Mouse (Mus musculus) embryonic facial prominence, embryonic 12.5 days (tissue): ENCODE data around the gene Stra8. TPM values are rescaled to one million over a fixed set of nuclear protein-coding genes. Genes with fewer than 3 reads are reported as not detected.

ENCODE experiments used
- ATAC-seq: fragments of 200-750 bp; cut with Nextera tagmentation; 2 replicates; pipeline ENCODE4 v1.8.0; 2017; ENCODE audit not compliant: insufficient number of reproducible peaks, insufficient read depth, low FRiP score, low TSS enrichment
- H3K27ac ChIP-seq: fragments of 300-500 bp; sonication (generic); 2 replicates; pipeline ENCODE4 v1.5.1; 2016; ENCODE audit warnings: mild to moderate bottlenecking
- H3K27me3 ChIP-seq: fragments of 300-500 bp; sonication (generic); 2 replicates; pipeline ENCODE4 v1.6.1; 2016; ENCODE audit warnings: mild to moderate bottlenecking, moderate library complexity
- H3K36me3 ChIP-seq: fragments of 300-500 bp; sonication (generic); 2 replicates; pipeline ENCODE4 v1.6.1; 2016; ENCODE audit warnings: mild to moderate bottlenecking
- H3K4me1 ChIP-seq: fragments of 300-500 bp; sonication (generic); 2 replicates; pipeline ENCODE4 v1.6.1; 2016
- H3K4me2 ChIP-seq: fragments of 300-500 bp; sonication (generic); replicated peaks from 2 replicates; pipeline ENCODE4 v1.6.1; 2016; ENCODE audit warnings: mild to moderate bottlenecking, moderate library complexity
- H3K4me3 ChIP-seq: fragments of 300-500 bp; sonication (generic); 2 replicates; pipeline ENCODE4 v1.5.1; 2016; ENCODE audit warnings: mild to moderate bottlenecking
- H3K9ac ChIP-seq: fragments of 300-500 bp; sonication (generic); 2 replicates; pipeline ENCODE4 v1.6.1; 2016; ENCODE audit warnings: mild to moderate bottlenecking, moderate library complexity
- H3K9me3 ChIP-seq: fragments of 300-500 bp; sonication (generic); 2 replicates; pipeline ENCODE4 v1.6.1; 2016; ENCODE audit warnings: mild to moderate bottlenecking, moderate library complexity
- WGBS: fragments of 180-500 bp; shearing (Covaris S2); methylation state at CpG from one replicate; pipeline ENCODE4 v1.1.7; 2016; 5-methylcytosine and 5-hydroxymethylcytosine counted together
- polyA plus RNA-seq: library from polyadenylated mRNA; unstranded; fragments of >200 nt; fragmentation: Nextera tagmentation; extraction: Ambion mirVana; gene quantifications from 2 replicates; pipeline ENCODE4 v1.2.1, GENCODE M21; 2016

Gene Stra8
- polyA plus RNA-seq, 1 experiment from 2014 or later, result not detected

DNA sequence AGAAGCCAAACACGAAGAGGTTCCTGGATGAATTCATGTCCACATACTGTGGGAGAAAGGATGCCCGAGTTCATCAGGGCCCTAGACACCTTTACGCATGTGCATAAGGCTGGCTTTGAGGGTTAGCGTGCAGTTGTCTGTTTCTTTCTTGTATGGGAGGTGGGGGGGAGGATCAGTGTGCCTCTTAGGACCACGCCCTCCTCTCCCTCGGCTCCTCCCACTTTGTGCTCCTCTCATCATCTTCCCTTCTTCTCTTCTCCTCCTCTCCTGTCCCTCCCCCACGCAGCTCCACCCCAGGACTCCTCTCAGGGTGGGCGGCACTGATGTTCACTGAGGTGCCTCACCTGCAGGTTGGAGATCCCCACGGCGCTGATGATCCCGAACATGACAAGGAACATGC is 28.5 kb downstream of the Stra8 start:
- 12% methylated on average over 11 of the region's 11 CpGs for WGBS
- Histone ChIP-seq H3K4me2 (peak overlapping the region; percentile 44), H3K4me1 (peaks cover 14% of the 10 kb centered on the region; the same call in 1 of the 2 replicates), H3K9ac (no peak overlapping the region), H3K27me3 (peaks cover 11% of the 10 kb centered on the region; the same call in 1 of the 2 replicates), H3K4me3 (peak overlapping the region; percentile 25; the same call in 1 of the 2 replicates), H3K9me3 (no peaks in the 10 kb centered on the region), H3K36me3 (no peaks in the 10 kb centered on the region), H3K27ac (no peak overlapping the region)
- ATAC-seq, result 0 out of 2 replicates have a peak, but pooled peaks have one; percentile 25

- ATAC-seq, result no peak
- no peak overlapping the region for H3K4me2 ChIP-seq
- H3K27me3 ChIP-seq, result peaks cover 11% of the 10 kb centered on the region; the same call in 1 of the 2 replicates
- no peaks in the 10 kb centered on the region for H3K36me3 ChIP-seq
- WGBS, result 88% methylated on average over 7 of the region's 7 CpGs
- H3K9ac ChIP-seq, result no peak overlapping the region
- 0 out of 2 replicates have a peak, but pooled peaks cover 4% of the 10 kb centered on the region for H3K4me1 ChIP-seq
- H3K4me3 ChIP-seq, result no peak overlapping the region
- H3K27ac ChIP-seq, result no peak overlapping the region
- H3K9me3 ChIP-seq, result no peaks in the 10 kb centered on the region
These were observed 31.6 kb downstream of the Stra8 start for GRCm38 (mm10) chr6:34951518-34951917.

DNA sequence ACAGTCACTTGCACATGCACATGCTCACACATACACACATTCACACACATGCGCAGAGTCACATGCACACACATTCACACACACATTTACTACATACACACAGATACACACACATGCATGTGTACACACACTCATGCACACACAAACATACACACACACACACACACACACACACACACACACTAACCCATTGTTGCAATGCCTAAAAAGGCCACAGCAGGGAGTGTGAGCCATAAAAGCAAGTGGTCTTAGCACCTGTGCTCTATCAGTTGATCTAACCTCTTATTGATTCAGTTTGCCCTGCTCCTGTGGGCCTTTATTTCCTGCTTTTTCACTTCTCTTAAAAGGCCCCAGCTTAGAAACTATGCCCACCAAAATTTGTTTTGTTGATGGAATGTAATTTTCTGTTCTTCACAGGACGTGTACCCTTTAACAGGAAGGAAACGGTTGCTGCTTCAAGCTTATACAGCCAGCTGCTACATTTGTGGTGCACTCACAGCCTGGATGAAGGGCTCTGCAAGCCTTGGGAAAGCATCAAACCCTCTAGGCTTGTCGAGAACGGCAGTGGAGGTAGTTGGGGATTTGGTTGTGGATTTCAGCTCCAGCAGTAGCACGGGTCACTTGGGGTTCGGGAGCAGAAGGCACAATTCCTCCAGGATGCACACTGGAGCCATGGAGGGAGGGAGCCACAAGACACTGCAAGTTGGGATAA is 32.1 kb downstream of the Stra8 start:
- peaks cover 11% of the 10 kb centered on the region; the same call in 1 of the 2 replicates for H3K27me3 ChIP-seq
- ATAC-seq, result no peak
- no peaks in the 10 kb centered on the region for H3K36me3 ChIP-seq
- H3K27ac ChIP-seq, result no peak overlapping the region
- H3K4me1 ChIP-seq, result 0 out of 2 replicates have a peak, but pooled peaks cover 4% of the 10 kb centered on the region
- no peak overlapping the region for H3K9ac ChIP-seq
- no peak overlapping the region for H3K4me3 ChIP-seq
- 67% methylated on average over 7 of the region's 7 CpGs for WGBS
- no peak overlapping the region for H3K4me2 ChIP-seq
- no peaks in the 10 kb centered on the region for H3K9me3 ChIP-seq

- Histone ChIP-seq H3K27ac (no peak overlapping the region), H3K9ac (no peak overlapping the region), H3K4me2 (peak overlapping the region; percentile 12; the same call in 1 of the 2 replicates), H3K4me1 (no peaks in the 10 kb centered on the region), H3K4me3 (no peak overlapping the region), H3K27me3 (no peaks in the 10 kb centered on the region), H3K9me3 (no peaks in the 10 kb centered on the region), H3K36me3 (no peaks in the 10 kb centered on the region)
- peak; percentile 71 for ATAC-seq
- 49% methylated on average over 18 of the region's 18 CpGs for WGBS
These were observed 35.2 kb downstream of the Stra8 start for GRCm38 (mm10) chr6:34954926-34955861.

DNA sequence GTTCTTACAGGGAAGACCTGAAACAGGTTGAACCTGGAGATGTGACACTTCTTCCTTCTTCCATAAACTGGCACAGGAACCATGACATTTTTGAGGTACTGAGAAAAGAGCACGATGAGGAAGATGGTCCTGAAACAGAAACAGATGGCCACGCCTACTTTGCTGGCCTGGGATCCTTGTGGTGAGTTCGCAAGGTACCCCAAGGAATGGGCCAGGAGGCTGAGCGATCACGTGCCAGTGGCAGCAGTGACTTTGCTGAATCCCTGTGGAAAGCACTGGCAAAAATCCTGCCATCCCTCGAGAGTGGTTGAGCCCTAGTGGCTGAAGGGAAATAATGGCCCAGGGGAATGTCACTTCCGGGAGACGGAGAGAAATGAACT is 35.9 kb downstream of the Stra8 start:
- peak overlapping the region; percentile 12 for H3K4me2 ChIP-seq
- no peak overlapping the region for H3K27ac ChIP-seq
- H3K36me3 ChIP-seq, result no peaks in the 10 kb centered on the region
- H3K4me3 ChIP-seq, result no peak overlapping the region
- no peaks in the 10 kb centered on the region for H3K4me1 ChIP-seq
- H3K27me3 ChIP-seq, result no peaks in the 10 kb centered on the region
- H3K9me3 ChIP-seq, result no peaks in the 10 kb centered on the region
- ATAC-seq, result no peak
- WGBS, result 39% methylated on average over 8 of the region's 8 CpGs
- no peak overlapping the region for H3K9ac ChIP-seq

DNA sequence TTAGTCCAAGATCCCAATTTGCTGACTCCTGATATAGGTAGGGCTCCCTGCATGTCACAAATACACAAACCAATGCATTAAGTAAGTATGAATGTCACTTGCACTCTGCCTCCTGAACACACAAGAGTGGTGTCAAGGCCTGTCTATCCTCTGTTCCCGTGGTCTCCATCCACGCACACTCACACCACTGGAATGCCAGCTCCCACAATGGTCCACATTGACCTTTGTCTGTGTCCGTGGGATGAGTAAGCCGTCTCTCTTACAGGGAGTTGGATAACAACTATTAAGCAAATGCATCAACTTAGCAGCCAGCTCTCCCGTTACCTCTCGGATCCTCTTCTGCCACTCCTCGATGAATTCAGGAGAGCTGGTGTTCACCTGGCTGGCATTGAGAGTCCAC is 39.2 kb downstream of the Stra8 start:
- no peaks in the 10 kb centered on the region for H3K27me3 ChIP-seq
- H3K9ac ChIP-seq, result no peak overlapping the region
- no peak overlapping the region for H3K27ac ChIP-seq
- H3K4me2 ChIP-seq, result no peak overlapping the region
- ATAC-seq, result no peak
- H3K36me3 ChIP-seq, result no peaks in the 10 kb centered on the region
- H3K4me3 ChIP-seq, result no peak overlapping the region
- 91% methylated on average over 7 of the region's 7 CpGs for WGBS
- H3K9me3 ChIP-seq, result no peaks in the 10 kb centered on the region
- no peaks in the 10 kb centered on the region for H3K4me1 ChIP-seq

DNA sequence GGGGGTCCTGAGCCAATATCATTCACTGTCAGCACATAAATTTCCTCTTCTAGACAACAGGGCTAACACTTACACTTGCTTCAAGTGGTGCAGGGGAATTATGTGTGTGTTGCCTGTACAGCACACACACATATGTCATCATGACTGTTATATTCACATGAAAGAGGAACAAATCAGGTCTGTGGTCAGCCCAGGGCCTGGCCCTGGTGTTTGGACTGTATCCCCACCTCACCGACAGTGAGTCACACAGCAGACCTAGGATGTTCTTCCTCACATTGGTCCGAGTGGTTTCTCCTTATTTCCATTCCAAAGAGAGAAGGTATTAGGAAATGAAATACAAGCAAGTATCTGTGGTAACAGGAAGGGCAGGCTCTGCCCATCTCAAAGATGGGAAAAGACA is 44.6 kb downstream of the Stra8 start:
- no peak overlapping the region for H3K4me3 ChIP-seq
- H3K36me3 ChIP-seq, result no peaks in the 10 kb centered on the region
- no peak overlapping the region for H3K9ac ChIP-seq
- no peaks in the 10 kb centered on the region for H3K9me3 ChIP-seq
- H3K27ac ChIP-seq, result no peak overlapping the region
- 84% methylated on average over 2 of the region's 2 CpGs for whole genome bisulfite sequencing
- H3K4me2 ChIP-seq, result no peak overlapping the region
- no peak for ATAC-seq
- no peaks in the 10 kb centered on the region for H3K27me3 ChIP-seq
- H3K4me1 ChIP-seq, result no peaks in the 10 kb centered on the region

- no peak for ATAC-seq
- H3K36me3 ChIP-seq, result no peaks in the 10 kb centered on the region
- H3K9ac ChIP-seq, result no peak overlapping the region
- peaks cover 4% of the 10 kb centered on the region for H3K4me1 ChIP-seq
- WGBS, result 88% methylated on average over 6 of the region's 6 CpGs
- H3K4me3 ChIP-seq, result no peak overlapping the region
- H3K27me3 ChIP-seq, result no peaks in the 10 kb centered on the region
- no peak overlapping the region for H3K27ac ChIP-seq
- no peak overlapping the region for H3K4me2 ChIP-seq
- H3K9me3 ChIP-seq, result no peaks in the 10 kb centered on the region
These were observed 46.0 kb downstream of the Stra8 start for GRCm38 (mm10) chr6:34965819-34966539.

GRCm38 (mm10) chr6:34971181-34971580 is 51.2 kb downstream of the Stra8 start:
- Histone ChIP-seq H3K9ac (no peak overlapping the region), H3K4me3 (no peak overlapping the region), H3K4me1 (peaks cover 7% of the 10 kb centered on the region), H3K9me3 (no peaks in the 10 kb centered on the region), H3K36me3 (no peaks in the 10 kb centered on the region), H3K4me2 (no peak overlapping the region), H3K27me3 (no peaks in the 10 kb centered on the region), H3K27ac (no peak overlapping the region)
- no peak for ATAC-seq
- WGBS, result 12% methylated on average over 3 of the region's 3 CpGs

GRCm38 (mm10) chr6:34979291-34979690 is 59.3 kb downstream of the Stra8 start:
- H3K4me2 ChIP-seq, result no peak overlapping the region
- no peaks in the 10 kb centered on the region for H3K36me3 ChIP-seq
- 0 out of 2 replicates have a peak, but pooled peaks cover 3% of the 10 kb centered on the region for H3K4me1 ChIP-seq
- H3K27ac ChIP-seq, result no peak overlapping the region
- H3K4me3 ChIP-seq, result no peak overlapping the region
- ATAC-seq, result no peak
- no peaks in the 10 kb centered on the region for H3K9me3 ChIP-seq
- 85% methylated on average over 3 of the region's 3 CpGs for WGBS
- no peak overlapping the region for H3K9ac ChIP-seq
- H3K27me3 ChIP-seq, result no peaks in the 10 kb centered on the region

- H3K4me3 ChIP-seq, result no peak overlapping the region
- no peak overlapping the region for H3K4me2 ChIP-seq
- no peak overlapping the region for H3K9ac ChIP-seq
- H3K27me3 ChIP-seq, result no peaks in the 10 kb centered on the region
- WGBS, result 55% methylated on average over 9 of the region's 9 CpGs
- ATAC-seq, result no peak
- 0 out of 2 replicates have a peak, but pooled peaks cover 3% of the 10 kb centered on the region for H3K4me1 ChIP-seq
- H3K36me3 ChIP-seq, result no peaks in the 10 kb centered on the region
- no peak overlapping the region for H3K27ac ChIP-seq
- H3K9me3 ChIP-seq, result no peaks in the 10 kb centered on the region
These were observed 60.7 kb downstream of the Stra8 start for GRCm38 (mm10) chr6:34980661-34981060.
